Mouse (Mus musculus) stomach, embryonic 15.5 days (tissue): ENCODE measurements around the gene P2ry2. TPM values are rescaled to one million over a fixed set of nuclear protein-coding genes. Genes with fewer than 3 reads are reported as not detected.

Experiments
- ATAC-seq: fragments of 200-750 bp; cut with Nextera tagmentation; 2 replicates; pipeline ENCODE4 v1.8.0; 2017; ENCODE audit warnings: low read depth, moderate number of reproducible peaks, moderate TSS enrichment; ENCODE audit not compliant: insufficient read depth, low FRiP score
- H3K27ac ChIP-seq: fragments of 300-500 bp; sonication (generic); 2 replicates; pipeline ENCODE4 v1.5.1; 2015; ENCODE audit warnings: mild to moderate bottlenecking, inconsistent platforms
- H3K27me3 ChIP-seq: fragments of 300-500 bp; sonication (generic); replicated peaks from 2 replicates; pipeline ENCODE4 v1.6.1; 2015; ENCODE audit warnings: inconsistent platforms
- H3K36me3 ChIP-seq: fragments of 300-500 bp; sonication (generic); 2 replicates; pipeline ENCODE4 v1.6.1; 2015; ENCODE audit warnings: inconsistent platforms
- H3K4me1 ChIP-seq: fragments of 300-500 bp; sonication (generic); 2 replicates; pipeline ENCODE4 v1.6.1; 2015; ENCODE audit warnings: inconsistent platforms
- H3K4me2 ChIP-seq: fragments of 300-500 bp; sonication (generic); 2 replicates; pipeline ENCODE4 v1.6.1; 2015; ENCODE audit warnings: mild to moderate bottlenecking, inconsistent platforms
- H3K4me3 ChIP-seq: fragments of 300-500 bp; sonication (generic); replicated peaks from 2 replicates; pipeline ENCODE4 v1.5.1; 2015; ENCODE audit warnings: inconsistent platforms
- H3K9ac ChIP-seq: fragments of 300-500 bp; sonication (generic); 2 replicates; pipeline ENCODE4 v1.6.1; 2015; ENCODE audit warnings: inconsistent platforms
- H3K9me3 ChIP-seq: fragments of 300-500 bp; sonication (generic); 2 replicates; pipeline ENCODE4 v1.6.1; 2016; ENCODE audit warnings: inconsistent platforms
- WGBS: fragments of 180-500 bp; shearing (Covaris S2); methylation state at CpG from one replicate; pipeline ENCODE4 v1.1.7; 2015; 5-methylcytosine and 5-hydroxymethylcytosine counted together
- polyA plus RNA-seq: library from polyadenylated mRNA; unstranded; fragments of >200 nt; fragmentation: Nextera tagmentation; extraction: Ambion mirVana; gene quantifications from 2 replicates; pipeline ENCODE4 v1.2.1, GENCODE M21; 2015

The P2ry2 gene
- polyA plus RNA-seq, 1 experiment from 2014 or later, result 4.9 TPM

GRCm38 (mm10) chr7:100958426-100958825 is 54.2 kb downstream of the P2ry2 start:
- 94% methylated on average over 2 of the region's 2 CpGs for WGBS
- Histone ChIP-seq H3K36me3 (no peaks in the 10 kb centered on the region), H3K4me2 (no peak overlapping the region), H3K27ac (no peak overlapping the region), H3K9ac (no peak overlapping the region), H3K4me1 (no peaks in the 10 kb centered on the region), H3K4me3 (no peak overlapping the region), H3K27me3 (no peaks in the 10 kb centered on the region), H3K9me3 (no peaks in the 10 kb centered on the region)
- ATAC-seq, result no peak

GRCm38 (mm10) chr7:100952686-100953085 is 60.0 kb downstream of the P2ry2 start:
- Histone ChIP-seq H3K27ac (no peak overlapping the region), H3K4me1 (peaks cover 10% of the 10 kb centered on the region; the same call in 1 of the 2 replicates)

GRCm38 (mm10) chr7:100951903-100952302 is 60.8 kb downstream of the P2ry2 start:
- no peak for ATAC-seq
- Histone ChIP-seq H3K4me3 (no peak overlapping the region), H3K9me3 (no peaks in the 10 kb centered on the region), H3K4me1 (peaks cover 10% of the 10 kb centered on the region; the same call in 1 of the 2 replicates), H3K27me3 (no peaks in the 10 kb centered on the region), H3K27ac (peak overlapping the region; percentile 10; the same call in 1 of the 2 replicates), H3K9ac (no peak overlapping the region), H3K36me3 (no peaks in the 10 kb centered on the region), H3K4me2 (no peak overlapping the region)
- 50% methylated on average over 2 of the region's 2 CpGs for WGBS

More at GRCm38 (mm10) chr7:100952686-100953085, 60.0 kb downstream of the P2ry2 start:
- no peak for ATAC-seq
- 73% methylated on average over 7 of the region's 7 CpGs for WGBS
- no peak overlapping the region for H3K9ac ChIP-seq
- H3K27me3 ChIP-seq, result no peaks in the 10 kb centered on the region
- H3K4me3 ChIP-seq, result no peak overlapping the region
- no peaks in the 10 kb centered on the region for H3K9me3 ChIP-seq
- no peak overlapping the region for H3K4me2 ChIP-seq
- no peaks in the 10 kb centered on the region for H3K36me3 ChIP-seq

- peaks cover 10% of the 10 kb centered on the region; the same call in 1 of the 2 replicates for H3K4me1 ChIP-seq
- H3K9ac ChIP-seq, result no peak overlapping the region
- WGBS, result 34% methylated on average over 12 of the region's 12 CpGs
- no peaks in the 10 kb centered on the region for H3K36me3 ChIP-seq
- no peak overlapping the region for H3K4me3 ChIP-seq
- H3K4me2 ChIP-seq, result no peak overlapping the region
- ATAC-seq, result peak; percentile 61; the same call in 1 of the 2 replicates
- H3K27ac ChIP-seq, result peak overlapping the region; percentile 80
- no peaks in the 10 kb centered on the region for H3K27me3 ChIP-seq
- H3K9me3 ChIP-seq, result no peaks in the 10 kb centered on the region
Observed at GRCm38 (mm10) chr7:100950481-100951010, 62.1 kb downstream of the P2ry2 start.

GRCm38 (mm10) chr7:100950031-100950430 is 62.6 kb downstream of the P2ry2 start:
- peak; percentile 11; the same call in 1 of the 2 replicates for ATAC-seq
- Histone ChIP-seq H3K4me1 (peaks cover 10% of the 10 kb centered on the region; the same call in 1 of the 2 replicates), H3K27ac (peak overlapping the region; percentile 80), H3K27me3 (no peaks in the 10 kb centered on the region), H3K4me3 (no peak overlapping the region), H3K9ac (no peak overlapping the region), H3K9me3 (no peaks in the 10 kb centered on the region), H3K36me3 (no peaks in the 10 kb centered on the region), H3K4me2 (no peak overlapping the region)
- WGBS, result 68% methylated on average over 5 of the region's 5 CpGs

Other genes starting within 250 kb of the P2ry2 start
- 3.2 and 4.1 TPM in 2 replicates for gene Relt, start 149.4 kb downstream of the P2ry2 start, polyA plus RNA-seq
- gene Arhgef17, start 80.8 kb downstream of the P2ry2 start, polyA plus RNA-seq, result 6.2 and 7.9 TPM in 2 replicates
- 8.0 and 8.2 TPM in 2 replicates for gene P2ry6, start 38.2 kb downstream of the P2ry2 start, polyA plus RNA-seq
- 20.0 and 21.2 TPM in 2 replicates for gene Fchsd2, start 80.0 kb upstream of the P2ry2 start, polyA plus RNA-seq